Mouse (Mus musculus) cerebellum, postnatal 36 days (tissue): Measurements from ENCODE around the gene Atf6b.

Experiments used
- DNase-seq, 2 experiments: peaks; one replicate each; pipeline ENCODE4 v3.0.0; 2021 to 2022; ENCODE audit warnings: mixed read lengths in 2 of 2

Atf6b gene

GRCm38 (mm10) chr17:34627093-34627942 is 19.6 kb upstream of the Atf6b start:
- peak; percentile 80 to 86 for DNase-seq

GRCm38 (mm10) chr17:34627943-34628643 is 18.9 kb upstream of the Atf6b start, which contains the start of gene Ppt2:
Gene Ppt2, minus strand, starts transcription at chr17:34628510.
- peak; percentile 82 to 84 for DNase-seq

GRCm38 (mm10) chr17:34628644-34628967 is 18.3 kb upstream of the Atf6b start:
- no peak for DNase-seq

GRCm38 (mm10) chr17:34629221-34629751 is 17.7 kb upstream of the Atf6b start, which contains the start of gene Prrt1:
Gene Prrt1, plus strand, starts transcription at chr17:34629533.
- peak; percentile 58 to 63 for DNase-seq

- peak; percentile 62 to 69 for DNase-seq
Measured at GRCm38 (mm10) chr17:34629796-34630603, 16.9 kb upstream of the Atf6b start.

- DNase-seq, result peak; percentile 51 to 59
Measured at GRCm38 (mm10) chr17:34630761-34631301, 16.1 kb upstream of the Atf6b start.

GRCm38 (mm10) chr17:34631647-34632046 is 15.3 kb upstream of the Atf6b start:
- DNase-seq, result peak; percentile 49 to 55

GRCm38 (mm10) chr17:34632261-34632691 is 14.7 kb upstream of the Atf6b start:
- DNase-seq, result peak; percentile 80 to 82

GRCm38 (mm10) chr17:34635671-34636070 is 11.3 kb upstream of the Atf6b start:
- DNase-seq, result no peak

- DNase-seq, result no peak
Measured at GRCm38 (mm10) chr17:34637459-34637858, 9.5 kb upstream of the Atf6b start.

GRCm38 (mm10) chr17:34639461-34640255 is 7.3 kb upstream of the Atf6b start:
- peak in 1 of 2 experiments; percentile 22 for DNase-seq

- peak; percentile 85 to 89 for DNase-seq
Measured at GRCm38 (mm10) chr17:34640778-34641601, 6.0 kb upstream of the Atf6b start.

GRCm38 (mm10) chr17:34641945-34642344 is 5.0 kb upstream of the Atf6b start:
- DNase-seq, result no peak

- DNase-seq, result no peak
Measured at GRCm38 (mm10) chr17:34643379-34643778, 3.6 kb upstream of the Atf6b start.

- peak; percentile 79 to 82 for DNase-seq
Measured at GRCm38 (mm10) chr17:34643944-34644343, 3.0 kb upstream of the Atf6b start.

- peak; percentile 95 to 99 for DNase-seq
Measured at GRCm38 (mm10) chr17:34644608-34645007, 2.3 kb upstream of the Atf6b start, which contains the start of gene Fkbpl. Gene Fkbpl, plus strand, starts transcription at chr17:34644764.

- DNase-seq, result no peak
Measured at GRCm38 (mm10) chr17:34645256-34645829, 1.6 kb upstream of the Atf6b start.

- no peak for DNase-seq
Measured at GRCm38 (mm10) chr17:34645831-34646511, 975 bp upstream of the Atf6b start.

- no peak for DNase-seq
Measured at GRCm38 (mm10) chr17:34648141-34648890, 1.4 kb downstream of the Atf6b start.
